Mouse (Mus musculus) c-Kit-positive CD71-negative TER-119-negative erythroid progenitor cells, embryonic 14.5 days (primary cell): Measurements from ENCODE around the gene Plekha8.

ENCODE experiments used
- DNase-seq: peaks from one replicate; pipeline ENCODE4 v3.0.0-alpha.2; 2013; ENCODE audit warnings: low read depth

Gene Plekha8

DNA sequence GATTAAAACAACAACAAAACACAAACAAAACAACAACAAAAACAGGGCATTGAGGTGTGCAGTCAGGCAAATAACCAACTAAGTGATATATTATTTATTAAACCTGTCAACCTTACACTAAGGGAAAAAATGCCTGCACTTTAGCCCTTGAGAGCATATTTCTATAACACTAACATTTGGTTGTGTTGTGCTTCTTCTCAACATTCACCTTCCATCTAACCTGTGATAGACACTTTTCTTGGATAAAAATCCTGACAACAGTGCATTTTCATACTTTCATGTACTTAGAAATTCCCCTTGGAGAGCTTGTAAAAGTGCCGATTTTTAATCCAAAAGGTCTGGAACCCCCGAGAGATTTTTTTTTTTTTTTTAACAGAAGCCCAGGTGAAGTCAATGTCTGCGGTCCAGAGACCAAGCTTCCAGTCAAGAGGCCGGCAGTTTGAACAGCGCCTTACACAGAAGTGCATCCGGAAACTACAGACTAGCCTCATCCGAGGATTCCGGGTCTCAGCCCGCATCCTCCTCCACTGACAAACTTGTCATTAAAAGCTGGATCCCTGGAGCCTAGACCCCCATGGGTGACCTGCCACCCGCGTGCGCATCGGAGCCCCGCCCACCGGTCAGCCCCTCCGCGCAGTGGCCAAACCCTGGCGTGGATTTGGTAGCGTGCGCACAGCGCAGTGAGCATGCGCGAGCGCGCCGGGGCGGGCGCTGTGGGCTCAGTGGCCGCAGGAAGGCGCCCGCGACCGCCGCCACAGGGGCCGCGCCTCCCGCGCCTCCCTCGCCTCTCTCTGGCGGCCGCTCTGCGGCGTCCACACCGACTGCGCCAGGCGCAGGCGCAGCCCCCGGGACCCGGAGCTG, at the start of gene Plekha8:
Plekha8 (plus strand) TSS at position 643 of the 861 bp plus-strand sequence.
- peak; percentile 71 for DNase-seq

DNA sequence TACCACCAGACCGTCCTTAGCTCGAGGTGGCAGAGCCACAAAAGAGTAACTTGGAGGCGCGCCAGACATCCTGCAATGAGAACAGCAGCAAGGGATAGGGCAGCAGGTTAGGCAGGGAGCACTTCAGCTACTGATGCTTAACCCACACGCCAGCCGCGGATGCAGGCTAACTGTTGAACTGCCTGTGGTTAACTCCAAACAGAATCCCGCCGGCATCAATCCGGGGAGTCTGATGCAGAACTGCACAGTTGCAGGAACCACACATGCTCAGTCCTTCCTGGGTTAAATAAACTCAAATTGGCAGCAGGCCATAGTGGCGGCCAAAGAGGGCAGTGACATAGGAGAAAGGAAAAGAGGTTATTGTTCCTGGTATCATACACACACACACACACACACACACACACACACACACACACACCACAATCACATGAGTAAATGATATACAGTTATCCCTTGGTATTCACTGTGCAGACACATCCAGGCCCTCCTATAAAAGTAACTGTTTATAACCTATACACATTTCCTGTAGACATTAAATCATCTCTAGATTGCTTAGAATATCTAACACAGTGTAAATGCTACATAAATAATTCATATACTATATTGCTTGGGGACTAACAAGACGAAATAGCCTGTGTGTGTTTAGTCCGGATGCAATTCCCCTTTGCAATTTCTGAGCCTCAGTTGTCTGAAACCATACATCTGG, 46.4 kb upstream of the Plekha8 start:
- no peak for DNase-seq

DNA sequence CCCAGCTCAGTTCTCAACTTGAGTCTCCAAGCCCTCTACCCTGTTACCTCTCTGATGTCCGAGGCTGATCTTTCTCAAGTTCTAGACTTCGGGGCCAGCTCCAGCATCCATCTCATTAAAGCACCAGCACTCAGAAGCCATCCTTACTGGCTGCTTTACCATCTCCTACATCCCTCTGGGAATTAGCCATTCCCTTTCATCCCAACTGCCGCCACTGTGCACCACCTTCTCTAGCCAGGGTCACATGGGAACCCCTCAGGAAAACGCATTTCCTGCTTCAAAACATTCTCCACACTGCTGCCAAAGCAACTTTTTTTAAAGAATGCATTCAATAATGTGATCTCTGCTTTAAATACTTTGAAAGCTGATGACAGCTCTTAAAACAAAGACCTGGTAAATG, 45.6 kb upstream of the Plekha8 start:
- DNase-seq = no peak

DNA sequence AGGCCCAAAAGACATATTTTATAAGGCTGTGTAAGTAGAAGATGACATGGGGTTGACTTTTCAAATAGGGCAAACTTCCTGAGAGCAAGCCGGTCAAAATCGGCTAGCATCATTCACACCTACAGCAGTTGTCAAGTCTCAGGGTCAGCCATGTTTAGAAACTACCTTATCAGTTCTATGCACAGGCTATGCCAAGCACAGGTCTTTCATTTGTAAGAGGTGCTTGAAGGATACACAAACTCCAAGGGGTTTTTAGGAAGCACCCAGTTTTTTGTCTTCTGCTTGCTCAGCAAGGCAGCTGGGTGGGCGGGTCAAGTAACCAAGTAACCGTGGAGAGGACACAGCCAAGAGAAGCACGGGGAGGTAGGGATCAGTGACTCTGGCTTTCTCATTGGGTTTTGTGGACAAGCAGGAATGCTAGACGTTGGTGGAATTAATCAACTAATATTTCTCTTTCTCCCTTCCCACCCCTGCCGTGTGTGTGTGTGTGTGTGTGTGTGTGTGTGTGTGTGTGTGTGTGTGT, 44.0 kb upstream of the Plekha8 start:
- DNase-seq = no peak

DNA sequence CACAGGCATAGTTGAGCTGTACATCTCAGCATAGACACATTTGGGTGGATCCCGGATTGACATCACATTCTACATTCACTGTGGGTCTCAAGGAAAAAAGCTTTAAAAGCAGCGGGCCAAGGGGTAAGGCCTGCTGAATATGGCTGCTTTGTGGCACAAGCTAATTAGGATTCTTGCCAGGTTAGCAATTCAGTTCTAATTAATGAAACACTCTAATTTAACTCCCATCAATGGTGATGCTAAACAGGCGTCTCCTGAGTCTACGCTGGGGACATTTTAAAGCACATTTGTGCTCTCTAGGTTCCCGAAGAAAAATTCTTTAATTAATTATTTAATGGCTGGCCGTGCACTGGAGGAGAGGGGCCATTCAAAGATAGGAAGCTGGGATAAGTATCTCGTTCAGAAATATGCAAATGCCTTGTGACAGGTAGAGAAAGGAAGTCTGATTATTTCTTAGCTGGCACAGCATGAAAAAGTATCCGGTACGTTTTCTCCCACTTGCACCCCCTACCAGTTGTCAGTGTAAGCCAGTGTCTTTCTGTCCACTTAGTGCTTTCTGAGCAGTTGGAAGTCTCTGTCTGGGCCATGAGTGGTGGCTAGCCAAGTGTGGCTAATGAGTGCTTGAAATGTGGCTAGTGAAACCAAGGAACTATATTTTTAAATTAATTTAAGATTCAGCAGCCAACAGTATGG, 42.0 kb upstream of the Plekha8 start:
- DNase-seq = no peak

DNA sequence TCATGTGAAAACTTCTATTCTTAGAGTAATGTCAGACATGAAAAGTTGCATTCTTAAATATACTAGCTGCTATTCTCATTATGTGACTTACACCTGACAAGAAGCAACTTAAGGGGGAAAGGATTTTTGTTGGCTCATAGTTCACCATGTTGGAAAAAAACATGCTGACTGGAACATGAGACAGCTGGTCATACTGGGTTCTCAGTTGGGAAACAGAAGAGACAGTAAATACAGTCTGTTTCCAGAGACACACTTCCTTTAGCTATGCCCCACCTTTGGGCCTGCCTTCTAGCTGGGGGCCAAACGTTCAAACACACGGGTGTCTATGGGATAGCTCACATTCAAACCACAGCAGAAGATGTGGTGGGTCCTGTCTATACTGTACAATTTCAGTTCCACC, 41.3 kb upstream of the Plekha8 start:
- no peak for DNase-seq

DNA sequence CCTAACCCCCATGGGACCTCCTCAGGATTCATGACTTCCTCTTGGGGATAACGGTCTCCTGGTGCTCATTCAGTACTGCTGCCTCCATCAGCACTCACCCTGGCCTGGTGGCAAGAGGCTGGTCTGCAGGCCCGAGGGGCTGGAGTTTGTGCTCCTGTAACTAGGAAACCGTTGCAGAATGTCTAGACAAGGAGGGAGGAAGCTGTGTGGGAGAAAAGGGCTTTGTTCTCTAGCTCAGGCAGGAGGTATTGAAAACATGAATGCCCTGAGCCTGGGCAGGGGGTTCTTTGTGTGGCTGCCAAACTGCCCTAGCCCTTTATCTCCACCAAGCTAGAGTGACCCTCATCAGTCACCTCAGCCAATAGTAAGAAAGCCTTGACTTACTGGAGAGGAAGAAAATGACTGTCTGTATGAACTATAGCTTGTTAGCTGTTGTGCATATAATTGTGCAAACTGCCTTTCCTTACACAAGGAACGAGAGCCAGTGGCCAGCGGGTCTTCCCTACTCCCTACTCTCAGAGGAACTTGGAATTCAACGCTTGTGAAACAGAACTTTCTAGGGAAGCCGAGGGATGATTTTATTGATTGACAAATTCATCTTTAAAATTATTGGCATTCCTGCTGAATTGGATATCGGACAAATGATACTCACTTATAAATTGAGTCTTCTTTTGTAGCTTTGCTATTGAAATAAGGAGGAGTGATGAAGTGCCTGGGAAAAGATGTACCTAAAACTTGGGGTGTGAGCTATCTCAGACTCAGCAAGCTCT, 40.4 kb upstream of the Plekha8 start:
- no peak for DNase-seq

DNA sequence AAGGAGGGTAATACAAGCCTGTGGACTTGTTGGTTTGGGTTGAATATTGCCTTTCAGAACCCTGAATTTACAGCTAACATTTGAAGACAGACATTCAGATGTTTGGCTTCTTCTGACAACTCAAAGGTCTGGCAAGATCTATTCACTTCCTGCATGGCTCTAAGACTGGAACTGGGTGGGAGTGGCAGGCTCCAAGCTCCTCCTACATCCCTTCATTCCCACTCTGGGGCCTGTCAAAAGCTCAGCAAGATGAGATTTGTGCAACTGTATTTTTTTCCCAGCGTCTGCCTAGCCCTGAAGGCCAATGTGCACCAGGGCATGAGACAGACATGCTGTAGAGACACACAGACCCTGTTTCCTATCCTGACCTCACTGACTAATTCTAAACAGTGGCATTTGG, 39.1 kb upstream of the Plekha8 start:
- DNase-seq = no peak

DNA sequence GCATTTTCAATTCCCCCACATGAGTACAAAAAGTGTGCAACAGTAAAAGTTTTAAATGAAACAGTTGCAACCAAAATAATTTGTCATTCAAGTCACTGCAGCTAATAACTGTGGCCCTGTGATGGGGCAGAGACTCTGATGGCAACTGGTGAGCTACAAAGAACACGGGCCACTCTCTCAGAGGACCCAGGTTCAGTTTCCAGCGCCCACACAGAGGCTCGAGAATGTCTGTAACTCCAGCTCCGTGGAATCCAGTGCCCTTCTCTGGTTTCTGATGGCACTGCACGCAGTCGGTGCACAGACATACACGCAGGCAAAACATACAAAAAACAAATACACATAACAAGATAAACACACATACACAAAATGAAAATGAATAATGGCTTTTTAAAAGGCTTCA, 37.2 kb upstream of the Plekha8 start:
- DNase-seq = no peak

DNA sequence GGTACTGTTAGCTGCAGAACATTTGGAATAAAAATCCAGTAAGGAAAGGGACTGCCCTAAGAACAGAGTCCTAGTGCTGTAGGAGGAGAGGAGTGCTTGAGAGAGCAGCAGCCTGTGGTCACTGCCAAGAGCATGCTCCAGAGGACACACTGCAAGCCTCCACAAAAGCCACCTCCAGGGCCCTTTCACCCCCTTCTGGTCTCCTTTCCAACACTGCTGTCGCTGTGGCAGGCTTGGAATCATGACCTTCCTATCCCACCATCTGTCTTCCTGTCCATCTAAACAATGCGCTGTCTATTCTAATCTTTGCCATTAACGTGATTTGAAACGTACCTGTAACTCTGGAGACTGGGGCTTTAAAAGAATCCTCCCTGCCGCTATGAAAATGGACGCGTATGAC, 36.4 kb upstream of the Plekha8 start:
- DNase-seq = no peak

DNA sequence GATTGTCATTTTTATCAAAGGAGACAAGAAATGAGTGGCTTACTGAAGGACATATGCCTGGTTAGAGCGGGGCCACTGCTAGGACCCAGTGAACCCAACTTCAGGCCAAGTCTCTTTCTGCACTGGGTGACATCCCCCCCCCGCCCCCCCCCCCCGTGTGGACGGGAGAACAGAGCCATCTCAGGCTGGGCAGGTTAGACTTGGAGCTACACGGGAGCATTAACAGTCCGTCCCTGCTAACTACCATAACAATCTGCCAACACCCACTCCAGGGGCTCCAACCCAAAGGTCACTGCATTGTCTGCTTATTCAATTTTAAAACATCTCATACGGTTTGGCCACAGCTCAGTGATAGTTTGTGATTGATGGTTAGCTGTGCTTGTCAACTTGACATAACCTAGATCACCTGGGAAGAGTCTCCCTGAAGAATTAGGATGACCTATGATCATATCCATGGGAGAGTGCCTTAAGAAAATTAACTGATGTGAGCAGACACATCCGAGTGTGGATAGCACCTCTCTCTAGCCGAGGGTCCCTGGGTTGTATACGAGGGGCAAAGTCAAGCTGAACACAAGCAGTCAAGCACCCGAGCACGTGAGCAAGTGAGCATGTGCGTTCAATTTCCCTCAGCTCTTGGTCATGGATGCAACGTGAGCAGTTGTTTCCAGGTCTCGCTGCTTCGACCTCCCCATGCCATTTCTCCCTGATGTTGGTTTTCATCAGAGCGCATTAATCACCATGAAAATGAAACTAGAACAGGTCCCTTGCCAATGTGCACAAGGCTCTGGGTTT, 32.7 kb upstream of the Plekha8 start:
- DNase-seq = no peak

DNA sequence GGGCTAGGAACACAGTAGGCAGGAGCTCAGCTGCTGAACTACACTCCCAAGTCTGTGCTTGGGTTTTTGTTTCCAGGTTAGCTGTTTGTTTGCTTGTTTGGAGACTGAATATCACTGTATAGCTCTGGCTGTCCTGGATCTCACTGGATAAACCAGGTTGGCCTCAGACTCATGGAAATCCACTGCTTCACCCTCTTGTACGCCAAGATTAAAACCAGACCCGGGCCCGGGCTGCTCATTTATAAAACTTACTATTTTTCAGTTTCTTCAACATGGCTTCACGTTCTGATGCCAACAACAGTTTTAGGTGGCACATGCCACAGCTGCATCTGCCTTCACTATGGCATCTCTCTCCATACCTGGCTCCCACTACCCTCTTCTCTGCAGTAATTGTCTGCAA, 31.4 kb upstream of the Plekha8 start:
- DNase-seq = no peak

DNA sequence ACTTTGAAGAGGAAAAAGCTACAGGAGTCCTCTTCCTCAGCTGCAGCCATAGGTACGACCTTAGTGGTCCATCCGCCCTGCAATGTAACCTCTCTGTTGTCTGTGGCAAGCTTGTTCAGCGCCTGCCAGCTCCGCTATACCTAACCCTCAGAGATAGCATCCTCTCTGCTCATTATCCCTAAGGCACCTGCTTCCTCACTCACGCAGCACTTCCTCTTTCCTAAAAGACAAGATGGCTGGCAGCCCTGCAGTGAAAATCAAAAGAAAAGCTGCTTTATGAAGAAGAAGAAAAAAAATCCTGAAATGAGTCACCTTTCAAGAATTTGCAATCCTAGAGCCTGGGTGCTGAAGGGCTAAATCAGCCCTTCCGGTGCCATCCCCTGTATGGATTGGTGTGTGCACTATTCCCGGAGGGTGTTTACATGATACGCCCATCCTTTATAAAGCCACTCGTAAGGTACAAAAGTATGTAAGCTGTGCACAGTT, 30.4 kb upstream of the Plekha8 start:
- no peak for DNase-seq

DNA sequence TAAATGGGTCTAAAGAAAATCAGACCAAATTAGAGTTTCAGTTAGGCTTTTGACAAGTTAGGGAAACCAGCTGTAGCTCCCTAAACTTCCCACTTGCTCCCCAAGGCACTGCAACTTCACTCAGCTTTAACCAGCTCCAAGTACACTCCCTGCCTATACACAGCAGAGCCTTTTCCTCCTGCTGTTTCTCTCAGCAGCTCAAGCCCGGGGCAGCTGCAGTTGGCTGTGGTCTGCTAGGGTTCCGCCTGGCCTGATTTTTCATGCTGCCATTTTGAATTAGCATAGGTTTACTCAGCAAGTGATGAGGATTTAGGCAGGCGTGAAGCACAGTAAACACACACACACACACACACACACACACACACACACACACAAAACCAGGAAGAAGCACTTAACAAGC, 29.9 kb upstream of the Plekha8 start:
- DNase-seq = no peak

DNA sequence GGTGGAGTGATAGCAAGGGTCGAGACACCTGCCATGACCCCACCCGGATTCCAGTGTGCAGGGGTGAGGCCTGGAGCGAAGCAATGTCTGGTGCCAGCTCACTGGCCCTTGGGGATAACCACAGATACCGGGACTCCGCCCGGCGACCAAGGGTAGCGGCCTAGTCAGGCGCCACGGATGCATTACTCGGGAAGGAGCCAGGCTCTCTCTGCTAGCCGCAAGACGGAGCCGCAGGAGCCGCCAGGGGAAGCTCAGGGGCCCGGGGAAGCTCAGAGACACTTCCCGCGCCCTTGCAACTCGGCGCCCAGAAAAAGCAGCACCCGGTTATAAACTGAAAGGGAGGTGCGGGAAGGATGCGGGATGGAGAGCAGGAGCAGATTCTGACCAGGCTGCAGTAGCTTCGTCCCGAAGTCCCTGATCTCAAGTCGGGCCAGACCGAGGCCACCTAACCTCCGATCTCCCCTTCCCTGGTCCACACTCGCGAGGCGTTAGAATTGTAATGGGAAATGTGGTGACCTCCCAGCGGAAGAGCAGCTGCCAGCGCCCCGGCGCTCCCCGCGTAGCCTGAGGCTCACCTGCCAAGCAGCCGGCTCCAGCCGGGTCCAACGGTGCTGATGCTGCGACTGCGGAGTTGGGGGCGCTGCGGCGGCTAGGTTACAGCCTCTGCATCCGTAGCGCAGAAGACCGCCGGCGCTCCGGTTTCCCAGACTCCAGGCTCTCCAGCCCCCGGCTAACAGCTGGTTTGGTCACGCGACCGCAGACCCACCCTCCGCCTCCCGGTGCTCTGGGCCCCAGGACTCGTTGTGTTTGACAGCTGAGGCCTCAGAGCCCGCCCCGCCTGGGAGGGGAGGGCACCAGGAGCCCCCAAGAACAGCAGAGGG, 29.0 kb upstream of the Plekha8 start, which contains the start of gene Scrn1:
Scrn1 (minus strand) TSS at position 825 of the 881 bp plus-strand sequence.
- peak; percentile 31 for DNase-seq

DNA sequence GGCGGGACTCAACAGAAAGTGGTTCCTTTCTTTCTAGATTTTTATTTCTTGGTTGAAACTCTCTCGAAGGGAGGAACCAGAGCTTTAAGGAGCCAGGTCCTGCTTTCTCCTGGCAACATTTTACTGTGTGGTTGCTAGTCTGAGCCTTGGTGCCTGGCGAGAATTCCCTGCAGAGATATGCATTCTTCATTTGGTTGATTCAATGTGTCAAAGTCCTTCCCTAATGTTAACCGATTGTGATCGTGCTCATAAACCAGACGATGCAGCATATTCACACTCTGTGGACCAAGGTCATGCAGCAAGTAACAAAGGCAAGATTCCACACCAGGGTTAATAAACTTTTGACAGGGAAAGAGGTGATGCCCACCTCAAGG, 28.4 kb upstream of the Plekha8 start:
- DNase-seq = no peak

DNA sequence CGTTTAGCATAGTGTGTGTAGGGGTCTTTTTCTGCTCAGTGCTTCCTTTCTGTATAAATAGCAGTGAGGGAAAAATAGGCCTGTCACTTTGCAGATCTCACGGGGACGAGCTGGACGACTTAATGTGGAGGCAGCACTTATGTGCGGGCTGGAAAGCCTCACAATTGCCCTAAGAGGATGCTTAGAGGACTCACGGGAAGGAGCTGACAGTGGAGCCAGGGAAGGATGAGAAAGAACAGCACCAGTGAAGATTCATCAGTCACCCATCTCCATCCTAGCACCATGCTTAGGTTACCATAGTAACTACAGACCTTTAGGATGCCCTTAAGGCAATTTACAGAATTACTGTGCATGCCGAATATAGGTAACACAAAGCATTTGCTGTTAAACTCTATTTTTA, 25.1 kb upstream of the Plekha8 start:
- no peak for DNase-seq

DNA sequence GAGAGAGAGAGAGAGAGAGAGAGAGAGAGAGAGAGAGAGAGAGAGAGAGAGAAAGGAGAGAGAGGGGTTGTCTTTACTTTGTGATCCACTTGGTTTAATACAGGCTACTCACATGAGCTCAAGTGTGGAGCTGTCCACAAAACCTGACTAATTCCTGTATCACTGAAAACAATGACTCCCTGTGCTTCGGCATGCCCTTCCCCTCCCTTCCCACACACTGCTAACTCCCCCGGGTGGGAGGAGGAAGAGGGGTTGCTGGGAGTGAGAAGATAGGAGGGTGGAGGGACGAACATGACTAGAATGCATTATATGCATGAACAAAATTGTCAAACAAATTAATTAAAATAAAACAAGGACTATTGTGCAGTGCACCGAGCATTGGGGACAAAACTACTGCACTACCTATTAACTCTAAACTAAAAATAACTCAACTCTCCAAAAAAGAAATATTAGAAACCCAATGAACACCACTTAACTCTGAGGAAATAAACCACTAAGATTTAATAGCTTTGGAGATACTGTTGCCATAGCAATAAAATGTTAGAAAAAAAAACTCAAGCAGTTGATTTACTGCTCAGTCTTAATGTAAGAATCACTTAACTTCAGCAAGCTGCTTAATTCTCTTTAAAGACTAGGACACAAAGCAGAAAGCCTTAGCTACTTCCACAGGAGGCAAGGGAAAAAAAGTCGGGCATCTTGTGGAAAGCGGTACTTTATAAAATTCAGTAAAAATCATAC, 21.5 kb upstream of the Plekha8 start:
- no peak for DNase-seq

DNA sequence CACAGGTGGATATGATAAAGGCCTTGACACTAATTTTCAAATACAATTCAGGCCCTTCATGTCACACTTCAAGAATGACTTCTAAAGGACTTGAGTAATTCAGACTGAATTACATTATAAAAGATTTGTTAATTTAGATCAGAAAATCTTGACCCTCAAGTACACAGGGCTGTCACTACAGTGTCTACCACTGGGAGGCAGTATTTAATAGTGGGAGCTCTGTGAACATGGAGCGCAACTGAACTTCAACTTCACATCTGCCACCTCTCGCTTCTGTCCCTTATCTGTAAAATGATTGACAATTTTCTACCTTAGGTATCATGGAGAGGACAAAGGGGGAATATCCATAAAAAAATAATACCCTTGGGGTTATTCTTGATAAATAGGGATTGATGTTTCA, 8.7 kb upstream of the Plekha8 start:
- DNase-seq = peak; percentile 58
